Mouse (Mus musculus): Measurements from ENCODE around the gene Gm45234. TPM values are rescaled to one million over a fixed set of nuclear protein-coding genes. Genes with fewer than 3 reads are reported as not detected.

The Gm45234 gene
- total RNA-seq, 1 experiment: 0.13 TPM

GRCm38 (mm10) chr6:124693243-124693981 is 62.4 kb downstream of the Gm45234 start:
- in situ Hi-C loops (cut with MboI; ENCODE audit: low sequenced_read_pairs in 2 of 2, unreplicated experiment in 2 of 2): no loop called here
- TF ChIP-seq ZNF384 (IDR thresholded peaks at IDR 0.05; ENCODE audit: low read depth, low read length): no peak
- no peak for TF ChIP-seq CHD2 (IDR thresholded peaks at IDR 0.05; ENCODE audit: low read depth, low read length)
- TF ChIP-seq MAFK (IDR thresholded peaks at IDR 0.05; ENCODE audit: insufficient read depth, low read depth, low read length): no peak
- TF ChIP-seq HCFC1 (IDR thresholded peaks at IDR 0.05; ENCODE audit: borderline replicate concordance, insufficient read depth, low read length): no peak
- no peak for TF ChIP-seq ZC3H11A (IDR thresholded peaks at IDR 0.05; ENCODE audit: borderline replicate concordance, low read depth, low read length)

GRCm38 (mm10) chr6:124690517-124690916 is 65.3 kb downstream of the Gm45234 start:
- in situ Hi-C loops (cut with MboI; ENCODE audit: low sequenced_read_pairs in 2 of 2, unreplicated experiment in 2 of 2): no loop called here
- Histone ChIP-seq H3K4me3 (ENCODE audit: insufficient read depth in 1 of 2, low read depth in 1 of 2, low read length in 2 of 2, poor library complexity in 1 of 2, severe bottlenecking in 1 of 2) (no peak overlapping the region), H3K9ac (ENCODE audit: insufficient read depth, low read depth, low read length, poor library complexity, severe bottlenecking) (no peak overlapping the region), H3K27ac (ENCODE audit: insufficient read depth, low read depth, low read length, poor library complexity, severe bottlenecking) (no peak overlapping the region), H3K36me3 (ENCODE audit: control insufficient read depth, insufficient read depth, low read length, poor library complexity, severe bottlenecking) (no peaks in the 10 kb centered on the region; the same call in 1 of the 2 replicates), H3K9me3 (ENCODE audit: control insufficient read depth, insufficient read depth, low read depth, low read length) (no peaks in the 10 kb centered on the region), H3K4me1 (ENCODE audit: control insufficient read depth in 2 of 2, insufficient read depth in 2 of 2, low read length in 2 of 2, poor library complexity in 1 of 2) (peaks cover 0 to 7% of the 10 kb centered on the region in 2 experiments; a peak in 1 of 4 replicates)
- DNase-seq (ENCODE audit: low read depth, low spot score): no peak
- TF ChIP-seq HCFC1 (IDR thresholded peaks at IDR 0.05; ENCODE audit: borderline replicate concordance, insufficient read depth, low read length): no peak
- TF ChIP-seq ZC3H11A (IDR thresholded peaks at IDR 0.05; ENCODE audit: borderline replicate concordance, low read depth, low read length): no peak
- no peak for TF ChIP-seq ZNF384 (IDR thresholded peaks at IDR 0.05; ENCODE audit: low read depth, low read length)
- TF ChIP-seq CHD2 (IDR thresholded peaks at IDR 0.05; ENCODE audit: low read depth, low read length): no peak
- TF ChIP-seq MAFK (IDR thresholded peaks at IDR 0.05; ENCODE audit: insufficient read depth, low read depth, low read length): no peak

More at GRCm38 (mm10) chr6:124693243-124693981, 62.4 kb downstream of the Gm45234 start:
- no peak overlapping the region for H3K27ac ChIP-seq (ENCODE audit: insufficient read depth, low read depth, low read length, poor library complexity, severe bottlenecking)
- H3K9ac ChIP-seq (ENCODE audit: insufficient read depth, low read depth, low read length, poor library complexity, severe bottlenecking): no peak overlapping the region
- H3K4me1 ChIP-seq (ENCODE audit: control insufficient read depth in 2 of 2, insufficient read depth in 2 of 2, low read length in 2 of 2, poor library complexity in 1 of 2): peaks cover 0 to 7% of the 10 kb centered on the region in 2 experiments; a peak in 1 of 4 replicates
- H3K36me3 ChIP-seq (ENCODE audit: control insufficient read depth, insufficient read depth, low read length, poor library complexity, severe bottlenecking): no peaks in the 10 kb centered on the region; the same call in 1 of the 2 replicates
- no peak for DNase-seq (ENCODE audit: low read depth, low spot score)
- H3K9me3 ChIP-seq (ENCODE audit: control insufficient read depth, insufficient read depth, low read depth, low read length): no peaks in the 10 kb centered on the region
- H3K4me3 ChIP-seq (ENCODE audit: insufficient read depth in 1 of 2, low read depth in 1 of 2, low read length in 2 of 2, poor library complexity in 1 of 2, severe bottlenecking in 1 of 2): no peak overlapping the region

Other genes with a start within 250 kb of the Gm45234 start
- 0.26 and 0.31 TPM in 2 replicates for gene C1ra, start 243.6 kb downstream of the Gm45234 start, total RNA-seq (2012; rRNA removed)
- 2.6 and 9.2 TPM in 2 replicates for gene C1s1, start 213.7 kb downstream of the Gm45234 start, total RNA-seq (2012; rRNA removed)
- gene C1rb, start 185.7 kb downstream of the Gm45234 start, total RNA-seq (2012; rRNA removed): 0.26 TPM in 1 of 2 replicates, not detected in the other
- gene C1s2, start 119.9 kb downstream of the Gm45234 start, total RNA-seq (2012; rRNA removed): 0.27 and 0.63 TPM in 2 replicates
- gene Lpcat3, start 93.0 kb downstream of the Gm45234 start, total RNA-seq (2012; rRNA removed): 65.5 and 107 TPM in 2 replicates
- gene Emg1, start 43.8 kb downstream of the Gm45234 start, total RNA-seq (2012; rRNA removed): 292 and 344 TPM in 2 replicates
- 530 and 581 TPM in 2 replicates for gene Phb2, start 43.7 kb downstream of the Gm45234 start, total RNA-seq (2012; rRNA removed)
- gene Ptpn6, start 17.3 kb downstream of the Gm45234 start, total RNA-seq (2012; rRNA removed): 15.1 and 16.5 TPM in 2 replicates
- 108 and 128 TPM in 2 replicates for gene Grcc10, start 14.6 kb downstream of the Gm45234 start, total RNA-seq (2012; rRNA removed)
- gene Atn1, start 503 bp upstream of the Gm45234 start, total RNA-seq (2012; rRNA removed): 4.7 and 8.9 TPM in 2 replicates
- gene Eno2, start 13.7 kb upstream of the Gm45234 start, total RNA-seq (2012; rRNA removed): 10.1 and 17.9 TPM in 2 replicates
- 0.37 TPM in 1 of 2 replicates, not detected in the other for gene Lrrc23, start 23.7 kb upstream of the Gm45234 start, total RNA-seq (2012; rRNA removed)
- 6.3 and 10.1 TPM in 2 replicates for gene Spsb2, start 52.6 kb upstream of the Gm45234 start, total RNA-seq (2012; rRNA removed)
- gene Tpi1, start 58.3 kb upstream of the Gm45234 start, total RNA-seq (2012; rRNA removed): 306 and 404 TPM in 2 replicates
- 149 and 150 TPM in 2 replicates for gene Usp5, start 73.5 kb upstream of the Gm45234 start, total RNA-seq (2012; rRNA removed)
- 128 and 137 TPM in 2 replicates for gene Cdca3, start 73.5 kb upstream of the Gm45234 start, total RNA-seq (2012; rRNA removed)
- 0.32 TPM in 1 of 2 replicates, not detected in the other for gene Gnb3, start 84.3 kb upstream of the Gm45234 start, total RNA-seq (2012; rRNA removed)
- 10.1 and 15.6 TPM in 2 replicates for gene P3h3, start 101.7 kb upstream of the Gm45234 start, total RNA-seq (2012; rRNA removed)
- gene Gpr162, start 108.0 kb upstream of the Gm45234 start, total RNA-seq (2012; rRNA removed): 1.7 and 3.1 TPM in 2 replicates
- gene Cd4, start 132.2 kb upstream of the Gm45234 start, total RNA-seq (2012; rRNA removed): 0.37 and 0.49 TPM in 2 replicates
- gene Lag3, start 155.7 kb upstream of the Gm45234 start, total RNA-seq (2012; rRNA removed): 1.0 and 1.2 TPM in 2 replicates
- 66.7 and 67.4 TPM in 2 replicates for gene Ptms, start 164.1 kb upstream of the Gm45234 start, total RNA-seq (2012; rRNA removed)
- gene Mlf2, start 175.4 kb upstream of the Gm45234 start, total RNA-seq (2012; rRNA removed): 179 and 196 TPM in 2 replicates
- 138 and 141 TPM in 2 replicates for gene Cops7a, start 209.5 kb upstream of the Gm45234 start, total RNA-seq (2012; rRNA removed)
- gene Pianp, start 240.7 kb upstream of the Gm45234 start, total RNA-seq (2012; rRNA removed): 2.9 and 6.1 TPM in 2 replicates

Measured in ES-E14 (cell line).